Mouse (Mus musculus) olfactory bulb, adult 2 months (tissue): ENCODE measurements around the gene Gm45711.
A peak's percentile ranks its signal among the peaks of the same experiment; 100 is the strongest.

Experiments used
- CTCF ChIP-seq: fragments of 200-500 bp; IDR thresholded peaks from 2 replicates; pipeline ENCODE4 v1.5.1; 2012; ENCODE audit warnings: low read depth, mild to moderate bottlenecking, low read length, moderate library complexity; ENCODE audit not compliant: insufficient read depth
- POLR2A ChIP-seq: fragments of 200-500 bp; IDR thresholded peaks from 2 replicates; pipeline ENCODE4 v1.6.1; 2012; ENCODE audit warnings: mild to moderate bottlenecking, low read depth, low read length, moderate library complexity; ENCODE audit not compliant: insufficient read depth

- TF ChIP-seq CTCF (peak; percentile 88), POLR2A (no peak)
These were observed 34.1 kb upstream of the Gm45711 start for GRCm38 (mm10) chr8:104343957-104344356.
